Mouse (Mus musculus): ENCODE measurements around the gene Pde5a.

Pde5a gene

DNA sequence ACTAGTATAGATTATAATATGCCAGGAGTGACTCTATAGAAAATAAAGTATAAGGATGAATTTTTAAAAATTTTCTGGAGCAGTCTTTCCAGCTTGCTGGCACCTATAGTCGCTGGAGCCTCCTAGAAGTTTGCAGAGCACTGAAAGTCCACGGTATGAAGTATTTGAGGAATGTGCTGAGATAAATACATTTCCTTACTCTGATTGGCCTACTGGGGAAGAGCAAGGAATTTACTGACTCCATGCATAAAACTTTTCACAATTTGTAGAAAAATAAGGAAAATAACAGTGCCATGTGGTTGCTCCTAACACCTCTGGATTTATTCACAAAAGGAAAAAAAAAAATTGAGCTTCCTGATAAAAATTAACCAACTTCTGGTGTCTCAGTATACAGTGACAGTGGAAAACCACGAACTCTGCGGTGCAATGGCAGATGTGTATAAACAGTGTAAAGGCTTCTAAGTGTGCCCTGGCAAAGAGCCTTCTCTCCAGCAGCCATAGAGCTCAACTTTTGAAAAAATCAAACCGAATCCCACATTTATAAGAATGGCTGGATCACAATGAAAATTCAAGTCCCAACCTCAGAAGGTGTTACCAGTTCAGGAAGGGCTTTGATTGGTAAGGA, 119.8 kb downstream of the Pde5a start:
- DNase-seq (ENCODE audit: low read depth, low spot score) = no peak

DNA sequence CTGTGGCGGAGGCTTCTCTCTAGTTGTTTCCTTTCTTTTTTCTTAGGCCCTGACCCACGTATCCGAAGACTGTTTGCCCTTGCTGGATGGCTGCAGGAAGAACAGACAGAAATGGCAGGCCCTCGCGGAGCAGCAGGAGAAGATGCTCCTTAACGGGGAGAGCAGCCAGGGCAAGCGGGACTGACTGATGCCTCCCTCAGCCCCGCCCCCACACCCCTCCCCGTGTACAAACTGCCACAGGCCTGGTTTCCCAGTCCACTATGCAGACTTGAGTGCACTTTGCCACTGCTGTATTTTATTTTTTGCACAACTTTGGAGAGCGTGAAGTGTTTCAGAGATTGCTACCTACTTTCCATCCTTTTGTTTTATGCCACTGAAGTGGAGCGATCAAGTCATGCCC, 126.4 kb downstream of the Pde5a start:
- no peak for DNase-seq (ENCODE audit: low read depth, low spot score)

DNA sequence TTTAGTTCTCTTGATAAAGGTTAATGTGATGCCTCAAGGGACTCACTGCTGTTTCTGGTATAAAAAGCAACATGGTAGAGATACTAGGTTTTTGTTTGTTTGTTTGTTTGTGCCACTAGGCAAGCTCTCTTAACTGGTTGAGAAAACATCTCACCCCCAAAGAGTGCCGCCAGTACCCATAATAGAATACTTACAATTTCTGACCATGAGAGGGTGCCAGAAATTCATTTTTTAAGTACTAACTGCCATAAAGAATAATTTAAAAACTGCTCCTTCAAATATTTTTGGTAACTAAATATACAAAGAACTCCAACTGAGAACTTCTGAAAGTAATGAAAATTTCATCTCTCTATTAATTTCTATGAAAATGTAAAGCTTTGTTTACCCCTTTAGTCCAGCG, 131.1 kb downstream of the Pde5a start:
- DNase-seq (ENCODE audit: low read depth, low spot score) = no peak

DNA sequence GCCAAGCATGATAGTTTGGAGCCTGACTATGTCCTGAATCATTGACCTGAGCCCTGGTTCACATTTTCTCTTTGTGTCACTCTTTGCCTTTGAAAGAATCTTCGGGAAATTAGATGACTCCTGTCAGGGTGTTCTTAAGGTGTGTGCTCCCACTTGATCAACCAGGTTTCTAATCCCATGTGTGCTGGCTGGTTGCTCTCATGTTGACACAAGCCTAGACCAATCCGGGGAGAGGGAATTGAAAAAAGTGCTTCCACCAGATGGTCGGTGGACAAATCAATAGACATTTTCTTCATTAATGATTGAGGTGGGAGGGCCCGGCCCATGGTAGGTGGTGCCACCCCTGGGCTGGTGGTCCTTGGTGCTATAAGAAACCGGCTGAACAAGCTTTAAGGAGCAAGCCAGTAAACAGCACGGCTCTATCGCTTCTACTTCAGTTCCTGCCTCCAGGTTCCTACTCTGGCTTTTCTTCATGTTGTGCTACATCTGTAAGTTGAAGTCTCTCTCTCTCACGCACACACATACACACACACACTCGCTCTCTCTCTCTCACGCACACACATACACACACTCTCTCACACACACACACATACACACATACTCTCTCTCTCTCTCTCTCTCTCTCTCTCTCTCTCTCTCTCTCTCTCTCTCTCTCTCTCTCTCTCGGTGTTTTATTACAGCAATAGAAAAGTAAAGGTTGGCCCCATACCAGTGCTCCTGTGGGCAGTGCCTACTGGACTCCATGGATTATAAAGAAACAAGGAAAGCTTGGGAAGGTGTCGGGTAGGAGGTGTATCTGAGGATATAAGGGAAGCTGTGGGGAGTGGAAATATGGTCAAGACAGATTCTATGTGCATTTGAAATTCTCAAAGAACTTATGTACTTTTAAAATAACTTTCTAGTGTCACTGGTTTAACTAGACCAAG, 132.1 kb downstream of the Pde5a start:
- DNase-seq (ENCODE audit: low read depth, low spot score) = no peak

DNA sequence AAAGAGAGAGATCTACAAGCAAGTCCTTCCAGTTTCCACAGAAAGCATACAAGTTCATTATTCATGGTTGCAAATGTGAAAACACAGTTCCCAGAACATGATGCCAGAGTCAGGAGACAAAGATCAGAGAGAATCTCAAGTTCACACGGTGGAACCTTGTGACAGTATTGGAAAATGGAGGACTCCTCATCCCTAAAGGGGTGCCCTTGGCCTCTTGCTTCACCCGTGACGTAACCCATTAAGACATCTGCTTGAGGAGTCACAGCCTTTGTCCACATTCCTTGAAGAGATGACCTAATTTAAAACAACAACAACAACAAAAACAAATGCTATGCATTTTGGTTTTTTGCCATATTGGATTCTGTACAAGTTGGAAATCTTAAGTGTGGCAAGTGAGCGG, 136.3 kb downstream of the Pde5a start:
- DNase-seq (ENCODE audit: low read depth, low spot score) = no peak

DNA sequence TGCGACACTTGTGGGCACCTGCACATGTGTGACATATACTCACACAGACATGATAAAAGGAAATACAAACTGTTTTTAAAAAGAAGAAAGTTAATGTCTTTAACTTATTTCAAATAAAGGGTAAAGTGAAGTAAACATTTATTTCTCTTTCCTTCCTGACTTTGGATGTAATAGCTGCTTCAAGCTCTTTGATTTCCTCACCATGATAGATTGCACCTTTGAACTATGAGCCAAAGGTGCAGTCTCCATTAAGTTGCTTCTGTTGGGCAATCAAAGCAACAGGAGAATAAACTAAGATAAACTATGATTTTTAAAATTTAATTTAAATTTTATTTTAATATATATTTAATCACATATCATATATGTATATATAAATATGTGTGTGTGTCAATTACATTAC, 139.5 kb downstream of the Pde5a start:
- no peak for DNase-seq (ENCODE audit: low read depth, low spot score)

DNA sequence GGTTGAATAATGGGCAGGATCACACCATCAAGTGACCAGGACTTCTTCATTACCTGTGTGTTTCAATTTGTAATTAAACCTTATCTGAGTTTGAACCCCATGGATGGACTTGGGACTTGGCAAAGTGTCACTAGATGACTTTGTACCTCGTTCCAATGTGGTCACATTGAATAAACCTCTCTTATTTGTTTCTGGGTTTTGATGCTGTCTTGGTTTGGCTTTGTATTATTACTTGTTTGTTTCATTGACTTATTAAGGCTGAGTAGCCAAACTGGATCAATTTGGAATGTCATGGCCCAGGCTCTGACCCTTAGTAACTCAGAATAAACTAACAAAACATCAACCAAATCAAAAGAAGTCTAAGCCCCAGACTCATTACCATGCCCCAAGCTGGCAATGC, 142.8 kb downstream of the Pde5a start:
- no peak for DNase-seq (ENCODE audit: low read depth, low spot score)

DNA sequence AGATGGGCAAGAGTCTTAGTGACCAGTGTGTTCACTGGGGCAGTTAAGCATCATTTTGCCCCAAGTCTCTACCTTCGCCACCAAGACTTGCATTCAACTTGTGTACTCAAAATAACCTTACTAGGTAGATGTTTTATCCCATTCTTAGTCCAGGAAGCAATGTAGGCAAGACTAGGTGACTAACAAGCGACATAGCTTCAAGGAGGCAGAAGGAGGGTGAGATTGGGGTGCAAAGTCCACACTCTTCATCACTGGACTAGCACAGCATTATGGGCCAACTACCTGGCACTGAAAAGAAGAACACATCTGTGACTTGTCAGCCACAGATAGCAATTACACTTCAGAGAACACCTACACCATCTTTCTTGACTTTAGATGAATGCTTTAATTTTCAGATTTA, 148.1 kb downstream of the Pde5a start:
- no peak for DNase-seq (ENCODE audit: low read depth, low spot score)

DNA sequence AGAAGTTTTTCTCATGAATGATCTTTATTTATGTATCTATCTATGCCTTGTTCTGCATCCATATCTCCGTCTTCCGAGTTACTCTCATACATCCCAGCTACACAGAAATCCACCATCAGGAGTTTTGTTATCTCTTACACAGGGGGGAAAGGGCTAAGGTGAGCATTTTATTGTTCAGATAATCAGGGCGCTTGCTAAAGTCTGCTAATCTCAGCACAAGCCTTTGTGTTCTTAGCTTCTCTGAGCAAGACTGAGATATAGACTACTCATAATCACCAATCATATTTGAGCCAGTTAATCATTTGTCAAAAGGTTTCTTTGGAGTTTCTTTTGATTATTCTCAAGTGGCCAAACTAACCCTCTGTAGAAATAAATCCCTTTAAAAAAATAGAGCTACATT, 148.8 kb downstream of the Pde5a start:
- DNase-seq (ENCODE audit: low read depth, low spot score) = no peak

DNA sequence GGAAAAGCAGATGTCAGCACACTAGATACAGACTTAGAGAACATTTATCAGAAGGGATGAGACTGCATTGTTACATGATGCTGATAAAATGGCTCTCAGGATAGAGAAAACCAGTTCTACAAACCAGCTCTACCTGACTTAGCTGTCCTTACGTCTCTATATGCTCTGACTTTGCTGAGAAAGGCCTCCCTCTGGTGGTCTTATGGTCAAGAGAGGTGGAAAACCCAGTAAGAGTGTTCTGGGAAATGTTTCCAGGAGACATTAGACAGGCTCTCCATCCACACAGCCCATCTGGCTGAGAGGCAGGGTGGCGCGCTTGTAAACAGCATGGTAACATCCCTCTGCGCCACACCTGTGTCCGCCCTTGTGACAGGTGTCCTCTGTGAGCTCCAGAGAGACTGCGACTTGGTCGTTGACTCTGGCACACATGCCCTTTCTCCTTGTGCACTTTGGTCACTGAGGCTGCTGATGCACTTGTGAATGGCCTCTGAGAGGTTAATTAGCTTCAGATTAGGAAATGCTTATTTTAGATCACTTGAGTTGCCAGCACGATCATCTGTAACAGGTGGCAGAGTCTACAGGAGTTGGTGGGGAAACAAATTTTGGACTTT, 150.1 kb downstream of the Pde5a start:
- DNase-seq (ENCODE audit: low read depth, low spot score) = no peak

DNA sequence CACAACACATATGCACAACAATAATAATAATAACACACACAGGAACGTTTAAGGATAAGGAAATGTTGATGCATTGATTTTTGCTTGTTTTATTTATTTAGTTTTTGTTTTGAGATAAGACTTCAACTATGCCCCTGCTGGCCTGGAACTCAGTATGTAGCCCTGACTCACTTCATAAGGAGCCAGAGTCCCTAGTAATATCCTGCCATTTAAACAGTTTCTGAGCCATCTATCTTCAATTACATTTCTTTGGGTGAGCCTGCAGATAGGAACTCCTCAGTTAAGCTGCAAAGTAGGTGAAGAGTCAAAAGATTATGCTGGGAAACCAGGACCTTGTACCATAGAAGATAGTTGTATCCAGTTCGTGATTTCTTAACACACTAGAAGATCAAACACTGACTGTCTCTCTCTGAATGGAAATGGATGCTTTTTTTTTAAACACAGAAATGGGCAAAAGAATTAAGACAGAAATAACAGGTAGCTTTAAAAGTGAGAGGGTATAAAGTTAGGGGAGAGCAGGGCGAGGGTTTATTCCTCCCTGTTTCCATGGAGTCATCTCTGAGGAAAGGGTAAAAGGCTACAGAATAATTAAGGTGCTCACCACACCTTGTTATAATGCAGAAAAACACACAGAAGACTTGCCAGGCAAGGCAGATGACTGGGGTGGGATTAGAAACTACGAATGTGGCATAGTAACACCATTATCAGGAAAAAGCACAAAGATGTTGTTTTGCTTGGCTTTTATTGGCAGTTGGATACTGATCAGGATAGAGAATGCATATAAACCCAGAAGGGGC, 159.0 kb downstream of the Pde5a start:
- DNase-seq (ENCODE audit: low read depth, low spot score) = no peak

DNA sequence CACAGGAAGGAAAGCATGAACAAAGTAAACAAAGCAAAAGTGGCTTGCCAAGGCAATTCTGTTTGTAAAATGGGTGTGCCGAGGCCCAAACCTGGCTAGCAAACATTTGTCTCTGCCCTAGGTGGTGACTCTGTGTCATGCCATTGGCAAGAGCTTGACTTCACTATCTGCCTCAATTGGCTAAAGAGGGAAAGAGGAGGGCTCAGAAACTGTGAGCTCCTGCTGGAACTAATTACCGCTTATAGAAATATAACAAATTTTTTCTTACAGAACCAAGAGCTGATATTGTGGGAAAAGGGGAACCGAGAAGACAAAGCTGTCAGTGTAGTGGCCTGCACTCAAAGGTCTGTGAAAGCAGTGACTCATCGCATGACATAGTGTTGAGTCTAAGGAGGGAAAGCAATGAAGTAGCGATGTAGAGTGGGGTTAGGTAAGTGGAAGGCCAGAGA, 159.6 kb downstream of the Pde5a start:
- DNase-seq (ENCODE audit: low read depth, low spot score) = no peak

DNA sequence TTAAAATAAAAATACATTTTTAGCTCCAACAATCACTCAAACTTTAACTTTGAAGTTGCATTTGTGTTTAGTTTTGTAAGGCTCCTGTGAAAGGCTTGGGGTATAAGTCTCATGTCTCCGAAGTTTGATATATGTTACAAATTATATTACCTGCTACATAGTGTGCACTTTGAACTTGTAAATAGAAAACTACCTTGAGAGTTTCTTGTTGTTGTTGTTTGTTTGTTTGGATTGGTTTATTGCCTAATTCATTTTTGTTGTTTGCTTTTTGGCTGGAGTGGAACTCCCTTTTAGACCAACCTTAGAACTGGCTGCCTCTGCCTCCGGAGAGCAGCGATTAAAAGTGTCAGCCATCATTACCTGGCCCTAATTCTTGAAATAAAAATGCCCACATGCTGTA, 166.0 kb downstream of the Pde5a start, which contains the start of gene Fabp2:
Fabp2 (plus strand) TSS at position 301 of the 400 bp plus-strand sequence.
- DNase-seq (ENCODE audit: low read depth, low spot score) = no peak

DNA sequence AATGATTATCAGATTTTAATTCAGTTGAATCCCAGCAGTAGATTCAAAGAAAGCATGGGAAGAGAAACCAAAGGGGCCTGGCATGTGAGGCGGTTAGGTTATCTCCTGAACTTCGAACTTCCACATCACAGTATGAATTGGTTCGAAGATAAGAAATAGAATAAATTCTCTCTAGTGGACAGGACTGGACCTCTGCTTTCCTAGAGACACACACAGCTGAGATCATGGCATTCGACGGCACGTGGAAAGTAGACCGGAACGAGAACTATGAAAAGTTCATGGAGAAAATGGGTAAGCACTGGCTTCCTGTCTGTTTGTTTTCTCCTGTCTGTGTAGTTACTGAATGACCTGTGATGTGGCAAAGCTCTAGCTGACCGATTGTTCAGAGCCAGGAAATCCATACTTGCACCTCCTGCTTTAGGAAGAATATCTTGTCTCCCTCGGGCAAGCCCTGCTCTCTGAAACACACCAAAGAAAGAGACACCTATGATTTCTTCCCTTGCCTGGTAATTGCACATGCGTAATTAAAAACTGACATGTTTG, 166.5 kb downstream of the Pde5a start:
- DNase-seq (ENCODE audit: low read depth, low spot score) = no peak

DNA sequence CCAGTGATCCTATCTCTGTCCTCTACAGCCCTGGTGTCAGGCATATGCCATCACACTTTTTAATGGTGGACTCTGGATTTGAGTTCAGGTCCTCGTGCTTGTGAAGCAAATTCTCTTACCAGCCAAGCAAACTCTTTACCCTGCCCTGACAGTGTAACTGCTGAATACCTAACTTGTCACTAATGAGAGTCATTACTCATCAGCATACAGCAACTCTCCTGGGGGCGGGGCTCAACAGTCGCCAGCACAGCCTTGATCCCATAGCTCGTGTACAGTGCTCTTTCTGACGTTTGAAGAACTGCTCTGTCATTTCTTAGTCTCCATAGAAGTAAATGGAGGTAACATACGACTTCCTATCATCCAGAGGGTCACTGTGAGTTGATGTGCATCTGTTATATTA, 169.5 kb downstream of the Pde5a start:
- no peak for DNase-seq (ENCODE audit: low read depth, low spot score)

DNA sequence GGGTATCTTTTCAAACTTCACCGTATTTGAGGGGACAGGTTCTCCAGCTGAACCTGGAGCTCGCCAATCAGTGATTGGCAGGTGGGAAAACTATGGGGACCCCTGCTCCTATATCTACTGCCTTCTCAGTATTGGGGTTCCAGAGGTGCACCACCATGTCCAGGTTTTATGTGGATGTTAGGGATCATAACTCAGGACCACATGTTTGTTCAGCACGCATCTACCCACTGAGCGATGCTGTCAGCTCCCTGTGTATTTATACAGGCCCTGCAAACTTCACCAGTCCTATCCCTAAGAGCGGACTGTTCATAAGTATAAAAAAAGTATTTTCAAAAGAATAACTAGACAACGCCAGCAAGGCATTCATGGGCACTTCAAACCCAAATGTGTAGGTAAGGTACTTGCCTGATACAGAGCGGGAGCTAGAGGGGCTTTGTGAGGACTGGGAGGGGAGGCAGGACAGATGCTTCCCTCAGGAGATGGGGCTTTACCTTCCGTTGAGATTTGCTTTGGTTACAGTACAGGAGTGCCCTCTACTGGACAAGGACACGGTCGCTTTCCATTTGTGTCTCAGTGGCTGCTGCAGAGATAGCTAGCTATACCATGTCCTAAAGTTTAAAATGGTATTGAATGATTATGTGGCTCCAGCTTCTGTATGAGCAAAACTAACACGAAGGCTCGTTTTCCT, 175.1 kb downstream of the Pde5a start:
- peak; percentile 65 for DNase-seq (ENCODE audit: low read depth, low spot score)

DNA sequence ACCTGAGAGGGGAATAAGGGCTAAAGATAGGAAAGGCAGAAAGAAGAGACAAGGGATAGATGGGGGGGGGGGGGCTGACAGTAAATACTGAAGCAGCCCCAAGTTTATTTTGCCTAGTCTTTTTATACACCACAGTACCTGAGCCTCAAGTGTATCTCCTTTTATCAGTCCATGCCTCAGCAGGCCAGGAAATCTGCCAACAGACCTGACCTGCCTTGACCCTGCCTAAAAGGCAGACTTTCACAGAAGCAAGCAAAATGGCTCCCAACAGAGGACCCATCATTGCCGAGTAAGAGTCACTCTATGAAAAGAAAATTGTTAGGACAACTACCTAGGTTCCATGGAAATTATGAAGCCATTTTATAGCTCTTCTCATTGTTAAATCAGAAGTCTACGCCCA, 179.1 kb downstream of the Pde5a start:
- no peak for DNase-seq (ENCODE audit: low read depth, low spot score)

Measured in CD4-positive, CD25-positive, alpha-beta regulatory T cell, adult 2 months (primary cell).